Mouse (Mus musculus) kidney, embryonic 16.5 days (tissue): ENCODE data around the gene Tspan4. TPM values are rescaled to one million over a fixed set of nuclear protein-coding genes. Genes with fewer than 3 reads are reported as not detected.

Experiments used
- ATAC-seq: fragments of 200-750 bp; cut with Nextera tagmentation; 2 replicates; pipeline ENCODE4 v1.8.0; 2017; ENCODE audit warnings: moderate TSS enrichment; ENCODE audit not compliant: low FRiP score, low TSS enrichment
- H3K27ac ChIP-seq: fragments of 300-500 bp; sonication (generic); 2 replicates; pipeline ENCODE4 v1.5.1; 2014; ENCODE audit warnings: low read length
- H3K27me3 ChIP-seq: fragments of 300-500 bp; sonication (generic); 2 replicates; pipeline ENCODE4 v1.6.1; 2014; ENCODE audit warnings: low read length, control low read depth, mixed read lengths; ENCODE audit not compliant: insufficient read depth
- H3K36me3 ChIP-seq: fragments of 300-500 bp; sonication (generic); 2 replicates; pipeline ENCODE4 v1.6.1; 2014; ENCODE audit warnings: low read length, control low read depth, mixed read lengths; ENCODE audit not compliant: insufficient read depth
- H3K4me1 ChIP-seq: fragments of 300-500 bp; sonication (generic); 2 replicates; pipeline ENCODE4 v1.6.1; 2014; ENCODE audit warnings: low read length, control low read depth, mixed read lengths; ENCODE audit not compliant: insufficient read depth
- H3K4me2 ChIP-seq: fragments of 300-500 bp; sonication (generic); replicated peaks from 2 replicates; pipeline ENCODE4 v1.6.1; 2014; ENCODE audit warnings: low read depth, low read length
- H3K4me3 ChIP-seq: fragments of 300-500 bp; sonication (generic); 2 replicates; pipeline ENCODE4 v1.5.1; 2014; ENCODE audit warnings: mild to moderate bottlenecking, low read length
- H3K9ac ChIP-seq: fragments of 300-500 bp; sonication (generic); replicated peaks from 2 replicates; pipeline ENCODE4 v1.6.1; 2014; ENCODE audit warnings: low read length
- H3K9me3 ChIP-seq: fragments of 300-500 bp; sonication (generic); 2 replicates; pipeline ENCODE4 v1.6.1; 2016; ENCODE audit warnings: low read length, control low read depth
- WGBS: fragments of 180-500 bp; shearing (Covaris S2); extraction: QIAGEN DNeasy Blood & Tissue Kit; methylation state at CpG from one replicate; pipeline ENCODE4 v1.1.7; 2014; 5-methylcytosine and 5-hydroxymethylcytosine counted together
- polyA plus RNA-seq: library from polyadenylated mRNA; unstranded; fragments of >200 nt; fragmentation: Nextera tagmentation; extraction: Ambion mirVana; gene quantifications from 2 replicates; pipeline ENCODE4 v1.2.1, GENCODE M21; 2015

Tspan4 gene
- polyA plus RNA-seq, 1 experiment from 2014 or later: 110 TPM

- no peak overlapping the region for H3K4me3 ChIP-seq
- no peak overlapping the region for H3K9ac ChIP-seq
- H3K4me1 ChIP-seq: peaks cover 24% of the 10 kb centered on the region
- no peak for ATAC-seq
- no peak overlapping the region for H3K27ac ChIP-seq
- WGBS: 81% methylated on average over 6 of the region's 6 CpGs
- no peaks in the 10 kb centered on the region for H3K9me3 ChIP-seq
- no peaks in the 10 kb centered on the region for H3K27me3 ChIP-seq
- H3K36me3 ChIP-seq: no peaks in the 10 kb centered on the region
- no peak overlapping the region for H3K4me2 ChIP-seq
These were observed 8.1 kb downstream of the Tspan4 start for GRCm38 (mm10) chr7:141483114-141483653.

GRCm38 (mm10) chr7:141484186-141485120, 9.4 kb downstream of the Tspan4 start:
- Histone ChIP-seq H3K4me3 (no peak overlapping the region), H3K27me3 (no peaks in the 10 kb centered on the region), H3K4me1 (peaks cover 20% of the 10 kb centered on the region), H3K4me2 (no peak overlapping the region), H3K36me3 (no peaks in the 10 kb centered on the region), H3K9ac (no peak overlapping the region), H3K9me3 (no peaks in the 10 kb centered on the region), H3K27ac (no peak overlapping the region)
- WGBS: 64% methylated on average over 5 of the region's 5 CpGs
- no peak for ATAC-seq

GRCm38 (mm10) chr7:141485186-141485585, 10.1 kb downstream of the Tspan4 start:
- H3K4me2 ChIP-seq: no peak overlapping the region
- WGBS: 76% methylated on average over 2 of the region's 2 CpGs
- no peak overlapping the region for H3K27ac ChIP-seq
- no peaks in the 10 kb centered on the region for H3K27me3 ChIP-seq
- H3K4me3 ChIP-seq: no peak overlapping the region
- no peaks in the 10 kb centered on the region for H3K9me3 ChIP-seq
- H3K9ac ChIP-seq: no peak overlapping the region
- peaks cover 20% of the 10 kb centered on the region for H3K4me1 ChIP-seq
- ATAC-seq: no peak
- no peaks in the 10 kb centered on the region for H3K36me3 ChIP-seq

GRCm38 (mm10) chr7:141485606-141486005, 10.6 kb downstream of the Tspan4 start:
- 81% methylated on average over 2 of the region's 2 CpGs for WGBS
- Histone ChIP-seq H3K27ac (no peak overlapping the region), H3K4me2 (no peak overlapping the region), H3K27me3 (no peaks in the 10 kb centered on the region), H3K36me3 (no peaks in the 10 kb centered on the region), H3K9ac (no peak overlapping the region), H3K9me3 (no peaks in the 10 kb centered on the region), H3K4me3 (no peak overlapping the region), H3K4me1 (peaks cover 17% of the 10 kb centered on the region)
- ATAC-seq: no peak

GRCm38 (mm10) chr7:141486239-141486638, 11.2 kb downstream of the Tspan4 start:
- H3K27ac ChIP-seq: no peak overlapping the region
- peaks cover 11% of the 10 kb centered on the region for H3K4me1 ChIP-seq
- ATAC-seq: no peak
- H3K9me3 ChIP-seq: no peaks in the 10 kb centered on the region
- H3K27me3 ChIP-seq: no peaks in the 10 kb centered on the region
- H3K4me2 ChIP-seq: no peak overlapping the region
- H3K9ac ChIP-seq: no peak overlapping the region
- no peak overlapping the region for H3K4me3 ChIP-seq
- WGBS: 68% methylated on average over 1 of the region's 1 CpGs
- no peaks in the 10 kb centered on the region for H3K36me3 ChIP-seq

GRCm38 (mm10) chr7:141487141-141487540, 12.1 kb downstream of the Tspan4 start:
- Histone ChIP-seq H3K4me2 (no peak overlapping the region), H3K9ac (no peak overlapping the region), H3K4me1 (peaks cover 4% of the 10 kb centered on the region; the same call in 1 of the 2 replicates), H3K27me3 (no peaks in the 10 kb centered on the region), H3K36me3 (0 out of 2 replicates have a peak, but pooled peaks cover 3% of the 10 kb centered on the region), H3K4me3 (no peak overlapping the region), H3K9me3 (no peaks in the 10 kb centered on the region), H3K27ac (no peak overlapping the region)
- 66% methylated on average over 7 of the region's 7 CpGs for WGBS
- no peak for ATAC-seq

- Histone ChIP-seq H3K4me3 (no peak overlapping the region), H3K9me3 (no peaks in the 10 kb centered on the region), H3K4me1 (no peaks in the 10 kb centered on the region), H3K9ac (no peak overlapping the region), H3K27me3 (no peaks in the 10 kb centered on the region), H3K36me3 (peaks cover 18% of the 10 kb centered on the region), H3K4me2 (no peak overlapping the region), H3K27ac (no peak overlapping the region)
- WGBS: 93% methylated on average over 2 of the region's 2 CpGs
- no peak for ATAC-seq
These were observed 16.1 kb downstream of the Tspan4 start for GRCm38 (mm10) chr7:141491151-141491550.

- H3K4me1 ChIP-seq: no peaks in the 10 kb centered on the region
- ATAC-seq: no peak
- H3K27ac ChIP-seq: no peak overlapping the region
- H3K4me2 ChIP-seq: no peak overlapping the region
- no peaks in the 10 kb centered on the region for H3K9me3 ChIP-seq
- H3K4me3 ChIP-seq: no peak overlapping the region
- H3K36me3 ChIP-seq: peaks cover 18% of the 10 kb centered on the region
- H3K27me3 ChIP-seq: no peaks in the 10 kb centered on the region
- no peak overlapping the region for H3K9ac ChIP-seq
- WGBS: 87% methylated on average over 5 of the region's 5 CpGs
These were observed 17.7 kb downstream of the Tspan4 start for GRCm38 (mm10) chr7:141492738-141493137.

- 76% methylated on average over 1 of the region's 1 CpGs for WGBS
- no peaks in the 10 kb centered on the region for H3K27me3 ChIP-seq
- no peaks in the 10 kb centered on the region for H3K4me1 ChIP-seq
- H3K36me3 ChIP-seq: peaks cover 21% of the 10 kb centered on the region
- H3K4me2 ChIP-seq: no peak overlapping the region
- no peak overlapping the region for H3K4me3 ChIP-seq
- H3K9me3 ChIP-seq: no peaks in the 10 kb centered on the region
- H3K9ac ChIP-seq: no peak overlapping the region
- H3K27ac ChIP-seq: no peak overlapping the region
- ATAC-seq: no peak
These were observed 18.7 kb downstream of the Tspan4 start for GRCm38 (mm10) chr7:141493729-141494128.

GRCm38 (mm10) chr7:141495379-141495778, 20.3 kb downstream of the Tspan4 start:
- Histone ChIP-seq H3K9me3 (no peaks in the 10 kb centered on the region), H3K9ac (no peak overlapping the region), H3K4me2 (no peak overlapping the region), H3K27me3 (no peaks in the 10 kb centered on the region), H3K4me3 (no peak overlapping the region), H3K36me3 (peaks cover 21% of the 10 kb centered on the region), H3K27ac (no peak overlapping the region), H3K4me1 (no peaks in the 10 kb centered on the region)
- ATAC-seq: no peak
- WGBS: 93% methylated on average over 2 of the region's 2 CpGs
